Mouse (Mus musculus): Measurements from ENCODE around the gene Duox1. TPM values are rescaled to one million over a fixed set of nuclear protein-coding genes. Genes with fewer than 3 reads are reported as not detected.

The Duox1 gene
- total and polyA plus RNA-seq, 3 experiments, result not detected

- DNase-seq (ENCODE audit: low spot score) (no peak), ATAC-seq (ENCODE audit: extremely low read depth, insufficient number of reproducible peaks, low FRiP score, poor library complexity, severe bottlenecking) (no peak)
- Histone ChIP-seq H3K9me3 (replicated peaks) (no peaks in the 10 kb centered on the region), H3K27me3 (ENCODE audit: insufficient read depth, low read length) (peaks cover 49% of the 10 kb centered on the region), H3K4me3 (ENCODE audit: low read depth, low read length) (no peak overlapping the region), H3K4me1 (ENCODE audit: insufficient read depth, low read depth, low read length) (peaks cover 6% of the 10 kb centered on the region), H3K36me3 (replicated peaks) (no peaks in the 10 kb centered on the region)
- TF ChIP-seq TAL1 (conservative IDR thresholded peaks at IDR 0.05; ENCODE audit: low read depth, low read length), result no peak
- TF ChIP-seq GATA2 (IDR thresholded peaks at IDR 0.05; ENCODE audit: borderline replicate concordance, low read depth, low read length), result no peak
- no peak for TF ChIP-seq CTCF (IDR thresholded peaks at IDR 0.05; ENCODE audit: low read depth, low read length)
- no peak for TF ChIP-seq POLR2AphosphoS5 (IDR thresholded peaks at IDR 0.05; ENCODE audit: insufficient replicate concordance, low read depth, low read length)
- no peak for TF ChIP-seq GATA1 (IDR thresholded peaks at IDR 0.05; ENCODE audit: borderline replicate concordance, low read length)
Measured at GRCm38 (mm10) chr2:122297271-122298095, 18.0 kb upstream of the Duox1 start.

GRCm38 (mm10) chr2:122298096-122298499 lies 17.4 kb upstream of the Duox1 start, which contains the start of gene Duox2:
Duox2 (minus strand) TSS chr2:122298449.
- no peaks in the 10 kb centered on the region for H3K9me3 ChIP-seq (replicated peaks)
- H3K4me1 ChIP-seq (ENCODE audit: insufficient read depth, low read depth, low read length), result peaks cover 8% of the 10 kb centered on the region
- H3K4me3 ChIP-seq (ENCODE audit: low read depth, low read length), result no peak within 1 kb of the TSS
- TF ChIP-seq CTCF (IDR thresholded peaks at IDR 0.05; ENCODE audit: low read depth, low read length) (no peak), TAL1 (conservative IDR thresholded peaks at IDR 0.05; ENCODE audit: low read depth, low read length) (no peak), GATA1 (IDR thresholded peaks at IDR 0.05; ENCODE audit: borderline replicate concordance, low read length) (no peak)
- DNase-seq (ENCODE audit: low spot score) (no peak), ATAC-seq (ENCODE audit: extremely low read depth, insufficient number of reproducible peaks, low FRiP score, poor library complexity, severe bottlenecking) (no peak)
- no peaks in the 10 kb centered on the region for H3K36me3 ChIP-seq (replicated peaks)
- H3K27me3 ChIP-seq (ENCODE audit: insufficient read depth, low read length), result peaks cover 49% of the 10 kb centered on the region

- no peaks in the 10 kb centered on the region for H3K36me3 ChIP-seq (replicated peaks)
- no peak for ATAC-seq (ENCODE audit: extremely low read depth, insufficient number of reproducible peaks, low FRiP score, poor library complexity, severe bottlenecking)
Measured at GRCm38 (mm10) chr2:122298596-122299490, 16.6 kb upstream of the Duox1 start, which contains the start of gene Duoxa2. Duoxa2 (plus strand) TSS chr2:122298900.

GRCm38 (mm10) chr2:122299911-122300655 lies 15.4 kb upstream of the Duox1 start:
- Histone ChIP-seq H3K4me3 (ENCODE audit: low read depth, low read length) (no peak overlapping the region), H3K36me3 (replicated peaks) (no peaks in the 10 kb centered on the region), H3K9me3 (replicated peaks) (no peaks in the 10 kb centered on the region), H3K27me3 (ENCODE audit: insufficient read depth, low read length) (peaks cover 58% of the 10 kb centered on the region), H3K4me1 (ENCODE audit: insufficient read depth, low read depth, low read length) (peaks cover 8% of the 10 kb centered on the region)
- ATAC-seq (ENCODE audit: extremely low read depth, insufficient number of reproducible peaks, low FRiP score, poor library complexity, severe bottlenecking) (no peak), DNase-seq (ENCODE audit: low spot score) (no peak)
- TF ChIP-seq GATA2 (IDR thresholded peaks at IDR 0.05; ENCODE audit: borderline replicate concordance, low read depth, low read length) (no peak), GATA1 (IDR thresholded peaks at IDR 0.05; ENCODE audit: borderline replicate concordance, low read length) (no peak), TAL1 (conservative IDR thresholded peaks at IDR 0.05; ENCODE audit: low read depth, low read length) (no peak), POLR2AphosphoS5 (IDR thresholded peaks at IDR 0.05; ENCODE audit: insufficient replicate concordance, low read depth, low read length) (no peak), CTCF (IDR thresholded peaks at IDR 0.05; ENCODE audit: low read depth, low read length) (no peak)

More at GRCm38 (mm10) chr2:122298596-122299490, 16.6 kb upstream of the Duox1 start, which contains the start of gene Duoxa2:
- Histone ChIP-seq H3K27me3 (ENCODE audit: insufficient read depth, low read length) (peaks cover 48% of the 10 kb centered on the region), H3K9me3 (replicated peaks) (no peaks in the 10 kb centered on the region), H3K4me3 (ENCODE audit: low read depth, low read length) (no peak within 1 kb of the TSS), H3K4me1 (ENCODE audit: insufficient read depth, low read depth, low read length) (peaks cover 8% of the 10 kb centered on the region)
- DNase-seq (ENCODE audit: low spot score), result no peak
- no peak for TF ChIP-seq GATA2 (IDR thresholded peaks at IDR 0.05; ENCODE audit: borderline replicate concordance, low read depth, low read length)
- TF ChIP-seq POLR2AphosphoS5 (IDR thresholded peaks at IDR 0.05; ENCODE audit: insufficient replicate concordance, low read depth, low read length), result no peak
- TF ChIP-seq TAL1 (conservative IDR thresholded peaks at IDR 0.05; ENCODE audit: low read depth, low read length), result no peak
- no peak for TF ChIP-seq CTCF (IDR thresholded peaks at IDR 0.05; ENCODE audit: low read depth, low read length)
- TF ChIP-seq GATA1 (IDR thresholded peaks at IDR 0.05; ENCODE audit: borderline replicate concordance, low read length), result no peak

GRCm38 (mm10) chr2:122300656-122301020 lies 14.8 kb upstream of the Duox1 start:
- no peaks in the 10 kb centered on the region for H3K36me3 ChIP-seq (replicated peaks)
- H3K27me3 ChIP-seq (ENCODE audit: insufficient read depth, low read length), result peaks cover 61% of the 10 kb centered on the region
- no peak for DNase-seq (ENCODE audit: low spot score)
- TF ChIP-seq POLR2AphosphoS5 (IDR thresholded peaks at IDR 0.05; ENCODE audit: insufficient replicate concordance, low read depth, low read length) (no peak), TAL1 (conservative IDR thresholded peaks at IDR 0.05; ENCODE audit: low read depth, low read length) (no peak), CTCF (IDR thresholded peaks at IDR 0.05; ENCODE audit: low read depth, low read length) (no peak), GATA1 (IDR thresholded peaks at IDR 0.05; ENCODE audit: borderline replicate concordance, low read length) (no peak), GATA2 (IDR thresholded peaks at IDR 0.05; ENCODE audit: borderline replicate concordance, low read depth, low read length) (no peak)
- H3K9me3 ChIP-seq (replicated peaks), result no peaks in the 10 kb centered on the region
- no peak overlapping the region for H3K4me3 ChIP-seq (ENCODE audit: low read depth, low read length)
- ATAC-seq (ENCODE audit: extremely low read depth, insufficient number of reproducible peaks, low FRiP score, poor library complexity, severe bottlenecking), result no peak
- H3K4me1 ChIP-seq (ENCODE audit: insufficient read depth, low read depth, low read length), result peaks cover 8% of the 10 kb centered on the region

All from G1E (cell line).